ENCODE assay signal across 9 mouse cellular contexts in genomic region chr10:19613111-19613753, GRCm38 (mm10). TPM values are rescaled to one million over a fixed set of nuclear protein-coding genes. Genes with fewer than 3 reads are reported as not detected.
DNase-seq lines count a peak whose midpoint lies in the region; ATAC-seq lines count a peak whose summit lies in the region.
"Had no signal": no experiment of that assay in that cellular context is flagged by ENCODE, and none has a peak within 500 bp of the region (broad histone marks: within the 10 kb centered on the region; RNA-seq: fewer than 3 reads in every experiment).

No protein-coding gene starts in this region.

- DNase-seq in forebrain, embryonic 14.5 days (ENCODE audit: low spot score): peak; percentile 9
- DNase-seq in c-Kit-positive CD71-negative TER-119-negative erythroid progenitor cells, embryonic 14.5 days (ENCODE audit: low read depth): peak; percentile 31
- no peak for DNase-seq in hindbrain, embryonic 11.5 days (ENCODE audit: low spot score)
- DNase-seq in layer of hippocampus, adult 18-20 months (ENCODE audit: low spot score in 2 of 2): no peak
- no peak for DNase-seq in cerebellum, adult 9-10 months

- no peak overlapping the region for H3K27ac ChIP-seq in forebrain, embryonic 14.5 days (ENCODE audit: low read depth, low read length)
- H3K27ac ChIP-seq in forebrain, embryonic 16.5 days (ENCODE audit: low read length): no peak overlapping the region
- peak overlapping the region; percentile 41; the same call in 1 of the 2 replicates for H3K27ac ChIP-seq in intestine, embryonic 16.5 days (ENCODE audit: low read length)
- H3K27ac ChIP-seq in hindbrain, embryonic 11.5 days (ENCODE audit: low read depth, low read length): no peak overlapping the region
- H3K27ac ChIP-seq: neural tube, embryonic 12.5 days had no signal

- H3K36me3 ChIP-seq in forebrain, embryonic 14.5 days (ENCODE audit: control insufficient read depth, insufficient read depth, low read length): no peaks in the 10 kb centered on the region
- H3K36me3 ChIP-seq in forebrain, embryonic 16.5 days (ENCODE audit: control insufficient read depth, insufficient read depth): no peaks in the 10 kb centered on the region
- H3K36me3 ChIP-seq in intestine, embryonic 16.5 days (ENCODE audit: control insufficient read depth, insufficient read depth, low read length): peaks cover 10% of the 10 kb centered on the region
- H3K36me3 ChIP-seq in hindbrain, embryonic 11.5 days (ENCODE audit: control insufficient read depth, insufficient read depth, low read length): no peaks in the 10 kb centered on the region

- no peaks in the 10 kb centered on the region for H3K9me3 ChIP-seq in forebrain, embryonic 14.5 days (replicated peaks; ENCODE audit: control insufficient read depth, low read length)
- H3K9me3 ChIP-seq in forebrain, embryonic 16.5 days (ENCODE audit: control insufficient read depth, low read length): no peaks in the 10 kb centered on the region
- no peaks in the 10 kb centered on the region for H3K9me3 ChIP-seq in intestine, embryonic 16.5 days (ENCODE audit: control insufficient read depth, low read length)
- no peaks in the 10 kb centered on the region for H3K9me3 ChIP-seq in hindbrain, embryonic 11.5 days (ENCODE audit: control insufficient read depth, low read length)
- H3K9me3 ChIP-seq: neural tube, embryonic 12.5 days had no signal

- ATAC-seq in forebrain, embryonic 14.5 days: no peak
- ATAC-seq in forebrain, embryonic 16.5 days: no peak
- no peak for ATAC-seq in intestine, embryonic 16.5 days
- ATAC-seq in megakaryocyte-erythroid progenitor cell, adult 5-6 weeks (replicated peaks; ENCODE audit: low FRiP score, low TSS enrichment, poor library complexity, severe bottlenecking): peak; percentile 60
- ATAC-seq in hindbrain, embryonic 11.5 days (ENCODE audit: low FRiP score): no peak

- no peak overlapping the region for H3K9ac ChIP-seq in forebrain, embryonic 14.5 days (ENCODE audit: low read length)
- no peak overlapping the region for H3K9ac ChIP-seq in forebrain, embryonic 16.5 days (replicated peaks; ENCODE audit: low read depth, low read length)
- no peak overlapping the region for H3K9ac ChIP-seq in intestine, embryonic 16.5 days (ENCODE audit: low read depth, low read length)
- H3K9ac ChIP-seq in hindbrain, embryonic 11.5 days (ENCODE audit: low read depth, low read length): no peak overlapping the region
- H3K9ac ChIP-seq: neural tube, embryonic 12.5 days had no signal

- no peaks in the 10 kb centered on the region for H3K27me3 ChIP-seq in forebrain, embryonic 14.5 days (replicated peaks; ENCODE audit: control insufficient read depth, insufficient read depth, low read length)
- no peaks in the 10 kb centered on the region for H3K27me3 ChIP-seq in forebrain, embryonic 16.5 days (replicated peaks; ENCODE audit: control insufficient read depth, insufficient read depth, low read length)
- H3K27me3 ChIP-seq in intestine, embryonic 16.5 days (replicated peaks; ENCODE audit: control insufficient read depth, insufficient read depth, low read length): no peaks in the 10 kb centered on the region
- no peaks in the 10 kb centered on the region for H3K27me3 ChIP-seq in hindbrain, embryonic 11.5 days (ENCODE audit: control insufficient read depth, insufficient read depth, low read length)
- H3K27me3 ChIP-seq: neural tube, embryonic 12.5 days had no signal

- 65% methylated on average over 7 of the region's 7 CpGs for WGBS in forebrain, embryonic 14.5 days
- 62% methylated on average over 7 of the region's 7 CpGs for WGBS in forebrain, embryonic 16.5 days
- WGBS in intestine, embryonic 16.5 days: 40% methylated on average over 7 of the region's 7 CpGs
- 73% methylated on average over 7 of the region's 7 CpGs for WGBS in hindbrain, embryonic 11.5 days

- no peak overlapping the region for H3K4me3 ChIP-seq in forebrain, embryonic 14.5 days (ENCODE audit: low read depth, low read length)
- no peak overlapping the region for H3K4me3 ChIP-seq in forebrain, embryonic 16.5 days (replicated peaks; ENCODE audit: low read length)
- H3K4me3 ChIP-seq in intestine, embryonic 16.5 days (ENCODE audit: low read length): no peak overlapping the region
- H3K4me3 ChIP-seq in hindbrain, embryonic 11.5 days (ENCODE audit: low read depth, low read length): no peak overlapping the region
- H3K4me3 ChIP-seq: neural tube, embryonic 12.5 days had no signal

- no peaks in the 10 kb centered on the region for H3K4me1 ChIP-seq in forebrain, embryonic 14.5 days (ENCODE audit: control insufficient read depth, insufficient read depth, low read length)
- no peaks in the 10 kb centered on the region for H3K4me1 ChIP-seq in forebrain, embryonic 16.5 days (replicated peaks; ENCODE audit: control insufficient read depth, insufficient read depth, low read length)
- peaks cover 5% of the 10 kb centered on the region for H3K4me1 ChIP-seq in intestine, embryonic 16.5 days (ENCODE audit: control insufficient read depth, insufficient read depth, low read length)
- H3K4me1 ChIP-seq in hindbrain, embryonic 11.5 days (replicated peaks; ENCODE audit: control insufficient read depth, insufficient read depth, low read length): no peaks in the 10 kb centered on the region
- H3K4me1 ChIP-seq: neural tube, embryonic 12.5 days had no signal

- no peak overlapping the region for H3K4me2 ChIP-seq in forebrain, embryonic 14.5 days (ENCODE audit: low read length)
- H3K4me2 ChIP-seq in forebrain, embryonic 16.5 days (ENCODE audit: low read length): no peak overlapping the region
- no peak overlapping the region for H3K4me2 ChIP-seq in intestine, embryonic 16.5 days (ENCODE audit: low read depth, low read length)
- H3K4me2 ChIP-seq in hindbrain, embryonic 11.5 days (replicated peaks; ENCODE audit: low read depth, low read length): no peak overlapping the region
- H3K4me2 ChIP-seq: neural tube, embryonic 12.5 days had no signal

RNA-seq across cellular contexts. Expression of gene Il22ra2, which starts 8.6 kb away (rescaled TPM):
- polyA plus RNA-seq in forebrain, embryonic 14.5 days (2014; fragmentation: Nextera tagmentation; extraction: Ambion mirVana): not detected in 2 replicates
- not detected in 2 replicates for polyA plus RNA-seq in forebrain, embryonic 16.5 days (2015; fragmentation: Nextera tagmentation; extraction: Ambion mirVana)
- polyA plus RNA-seq in intestine, embryonic 16.5 days (2015; fragmentation: Nextera tagmentation; extraction: Ambion mirVana): not detected in 2 replicates
- total RNA-seq in megakaryocyte-erythroid progenitor cell, adult 5-6 weeks (2014; fragmentation: Nextera tagmentation): not detected in 2 replicates
- 0.11 TPM in 1 of 2 replicates, not detected in the other for total RNA-seq in megakaryocyte-erythroid progenitor cell, adult 5-6 weeks (2017)
- not detected in 2 replicates for polyA plus RNA-seq in hindbrain, embryonic 11.5 days (2014; fragmentation: Nextera tagmentation; extraction: Ambion mirVana)
- total RNA-seq in layer of hippocampus, adult 18-20 months (2021): not detected
- polyA plus RNA-seq: neural tube, embryonic 12.5 days had no signal

RNA-seq across cellular contexts. Expression of gene Ifngr1, which starts 21.5 kb away (rescaled TPM):
- 19.1 and 20.1 TPM in 2 replicates for polyA plus RNA-seq in forebrain, embryonic 14.5 days (2014; fragmentation: Nextera tagmentation; extraction: Ambion mirVana)
- 16.8 and 19.7 TPM in 2 replicates for polyA plus RNA-seq in forebrain, embryonic 16.5 days (2015; fragmentation: Nextera tagmentation; extraction: Ambion mirVana)
- 108 and 115 TPM in 2 replicates for polyA plus RNA-seq in intestine, embryonic 16.5 days (2015; fragmentation: Nextera tagmentation; extraction: Ambion mirVana)
- total RNA-seq in megakaryocyte-erythroid progenitor cell, adult 5-6 weeks (2014; fragmentation: Nextera tagmentation): 162 and 163 TPM in 2 replicates
- 197 and 256 TPM in 2 replicates for total RNA-seq in megakaryocyte-erythroid progenitor cell, adult 5-6 weeks (2017)
- 30.0 and 31.4 TPM in 2 replicates for polyA plus RNA-seq in hindbrain, embryonic 11.5 days (2014; fragmentation: Nextera tagmentation; extraction: Ambion mirVana)
- 10 to 100 TPM; 18.7 to 20.1 TPM for total RNA-seq in layer of hippocampus, adult 18-20 months (2021)

Comparison
In these comparisons a context has a peak if more than half of its experiments do, and no peak if none do; other contexts are left out.
1. DNase-seq: peak in forebrain, embryonic 14.5 days (single experiment) and c-Kit-positive CD71-negative TER-119-negative erythroid progenitor cells, embryonic 14.5 days (single experiment); none in hindbrain, embryonic 11.5 days (single experiment), layer of hippocampus, adult 18-20 months (0 of 2) and cerebellum, adult 9-10 months (single experiment).